Mouse (Mus musculus): ENCODE data around the gene Ndufv3. TPM values are rescaled to one million over a fixed set of nuclear protein-coding genes. Genes with fewer than 3 reads are reported as not detected.
"Not testable (repeated sequence)": the region's sequence is repeated elsewhere in the genome, so short reads cannot be mapped to it uniquely, and the experiment has no call there.

Gene Ndufv3
- total RNA-seq, 2 experiments from 2014 or later = 129 to 291 TPM

DNA sequence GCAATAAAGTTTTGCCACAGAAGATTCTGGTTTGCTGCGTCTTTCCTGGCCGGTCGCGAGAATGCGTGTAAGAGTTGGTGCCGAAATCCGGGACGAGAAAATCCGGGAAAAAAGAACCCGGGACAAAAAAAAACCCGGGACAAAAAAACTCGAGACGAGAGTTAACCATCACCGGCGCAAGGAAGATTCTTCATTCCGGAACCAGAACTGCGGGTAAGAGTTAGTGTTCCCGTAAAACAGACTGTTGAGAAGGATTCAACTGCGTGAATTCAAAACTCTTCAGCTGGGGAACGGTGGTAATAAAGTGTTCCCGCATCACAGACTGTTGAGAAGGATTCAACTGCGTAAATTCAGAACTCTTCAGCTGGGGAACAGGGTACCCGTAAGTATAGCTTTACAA lies 32.7 kb downstream of the Ndufv3 start:
- ATAC-seq (replicated peaks; ENCODE audit: poor library complexity) = not testable (repeated sequence)

DNA sequence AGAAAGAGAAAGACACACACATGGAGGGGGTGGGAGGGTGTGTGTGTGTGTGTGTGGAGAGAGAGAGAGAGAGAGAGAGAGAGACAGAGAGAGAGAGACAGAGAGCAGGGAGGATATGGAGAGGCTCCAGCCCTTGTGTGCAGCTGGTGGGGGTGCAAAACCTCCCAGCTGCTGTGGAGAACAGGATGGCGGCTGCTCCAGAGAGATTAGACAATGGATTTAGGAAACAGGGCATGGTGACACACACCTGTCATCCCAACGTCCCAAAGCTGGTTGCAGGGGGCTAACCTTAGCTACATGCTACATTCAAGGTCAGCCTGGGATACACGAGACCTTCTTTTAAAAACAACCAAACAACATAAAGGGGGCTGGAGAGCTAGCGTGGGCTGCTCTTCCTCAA lies 36.3 kb downstream of the Ndufv3 start:
- no peak for ATAC-seq (replicated peaks; ENCODE audit: poor library complexity)

DNA sequence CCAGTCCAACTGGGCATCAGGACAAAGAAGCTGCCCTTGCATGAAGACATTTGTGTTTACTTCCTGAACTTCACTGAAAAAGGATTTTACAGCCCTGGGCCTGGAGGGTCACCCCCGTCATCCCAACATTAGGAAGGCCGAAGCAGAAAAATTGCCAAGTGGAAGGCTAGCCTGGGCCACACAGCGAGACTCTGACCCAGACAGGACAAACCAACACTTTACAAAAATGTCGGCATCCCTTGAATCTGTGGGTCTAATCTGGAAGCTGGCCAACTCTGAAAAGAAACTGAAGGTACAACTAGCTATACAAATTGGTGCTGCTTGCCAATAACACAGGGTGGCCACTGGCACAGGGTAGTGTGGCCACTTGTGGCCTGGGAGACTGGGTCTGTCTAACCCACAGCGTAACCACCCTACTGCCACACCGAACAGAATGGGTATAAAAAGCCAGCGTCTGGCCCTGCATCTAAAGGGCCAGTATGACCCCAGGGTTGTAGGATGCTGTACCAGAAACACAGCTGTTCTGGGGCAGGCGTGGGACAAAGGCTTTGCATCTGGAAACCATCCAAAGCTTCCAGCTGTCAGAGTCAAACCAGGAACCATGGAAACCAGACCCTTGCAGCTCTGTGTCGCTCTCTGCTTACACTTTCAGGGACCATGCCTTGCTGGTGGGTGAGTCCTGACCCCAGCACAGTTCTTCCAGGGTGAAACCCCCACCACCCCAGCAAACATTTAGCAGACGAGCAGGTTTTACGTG lies 37.4 kb downstream of the Ndufv3 start:
- no peak for ATAC-seq (replicated peaks; ENCODE audit: poor library complexity)

DNA sequence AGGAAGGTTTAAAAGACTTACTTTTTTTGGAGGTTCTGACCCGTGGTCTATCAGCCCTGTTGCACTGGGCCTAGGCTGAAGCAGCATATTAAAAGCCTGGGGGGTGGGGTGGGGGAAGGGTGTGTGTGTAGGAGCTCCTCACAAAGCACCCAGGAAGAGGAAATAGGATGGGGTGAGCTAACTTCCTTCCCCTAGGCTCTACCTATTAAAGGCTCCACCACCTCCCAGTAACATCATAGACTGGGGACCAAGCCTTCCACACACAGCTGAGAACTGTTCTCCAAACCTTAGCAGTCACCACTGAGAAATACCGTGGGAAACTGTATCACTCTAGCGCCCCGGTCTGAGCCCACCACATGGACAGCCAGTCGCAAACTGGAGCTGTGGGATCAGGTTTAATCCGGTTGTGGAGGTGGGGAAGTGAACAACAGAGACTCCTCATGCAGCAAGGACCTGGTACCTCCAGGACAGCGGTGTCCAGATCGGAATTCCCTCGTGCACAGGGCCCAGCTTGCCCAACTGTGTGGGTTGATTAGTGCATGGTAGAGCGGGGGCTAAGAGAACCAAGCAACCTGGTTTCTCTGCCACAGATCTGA lies 38.1 kb downstream of the Ndufv3 start:
- ATAC-seq (replicated peaks; ENCODE audit: poor library complexity) = no peak

DNA sequence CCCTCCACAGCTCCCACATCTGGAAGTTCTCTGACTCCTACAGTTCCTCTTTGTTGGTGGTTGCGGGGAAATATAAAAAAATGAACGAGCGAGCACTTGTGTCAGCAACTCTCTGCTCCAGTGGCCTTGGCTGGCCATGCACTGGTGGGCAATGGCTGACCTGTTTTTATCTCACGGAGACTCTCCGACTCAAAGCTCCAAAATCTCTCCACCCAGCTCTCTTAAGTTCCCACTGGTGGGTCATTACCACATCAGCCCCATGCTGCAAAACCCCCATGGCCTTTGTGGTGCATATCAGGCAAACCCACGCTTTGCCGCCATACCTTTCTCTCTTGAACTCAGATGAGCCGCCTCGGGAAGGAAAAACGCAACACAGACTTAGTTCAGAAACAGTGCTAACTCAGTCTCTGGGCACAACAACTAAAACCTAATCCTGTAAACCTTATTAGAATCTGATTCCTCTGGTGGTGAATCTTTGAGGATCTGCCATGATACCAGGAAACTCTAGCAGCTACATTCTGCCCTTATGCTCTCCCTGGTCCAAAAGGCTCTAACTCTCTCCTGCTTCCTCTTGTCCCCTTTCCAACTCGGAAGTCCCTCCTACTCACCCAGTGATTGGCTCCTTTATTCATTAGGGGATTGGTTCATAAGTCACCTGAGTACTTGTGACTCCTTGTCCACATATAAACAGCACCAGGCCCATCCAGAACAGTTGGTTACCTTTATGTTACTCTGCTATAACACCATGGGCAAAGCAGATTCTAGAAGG lies 39.3 kb downstream of the Ndufv3 start:
- peak; percentile 37; the same call in 1 of the 2 replicates for ATAC-seq (replicated peaks; ENCODE audit: poor library complexity)

DNA sequence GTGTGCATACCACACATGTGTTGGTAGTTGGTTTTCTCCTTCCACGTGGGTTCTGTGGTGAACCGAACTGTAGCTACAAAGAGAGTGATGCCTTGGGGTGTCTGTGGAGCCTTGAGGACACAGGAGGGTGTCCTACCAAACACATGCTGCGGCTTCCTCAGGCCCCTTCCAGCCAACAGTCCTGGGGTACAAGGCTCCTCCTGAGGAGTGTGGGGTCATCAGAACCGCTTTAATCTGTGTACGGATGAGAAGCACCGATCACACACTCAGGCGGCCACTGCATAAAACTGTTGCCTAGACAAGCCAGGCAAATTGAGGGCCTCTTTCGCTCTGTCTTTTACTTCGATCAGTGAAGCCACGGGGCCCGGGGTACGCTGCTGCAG lies 43.7 kb downstream of the Ndufv3 start:
- ATAC-seq (replicated peaks; ENCODE audit: poor library complexity) = no peak

DNA sequence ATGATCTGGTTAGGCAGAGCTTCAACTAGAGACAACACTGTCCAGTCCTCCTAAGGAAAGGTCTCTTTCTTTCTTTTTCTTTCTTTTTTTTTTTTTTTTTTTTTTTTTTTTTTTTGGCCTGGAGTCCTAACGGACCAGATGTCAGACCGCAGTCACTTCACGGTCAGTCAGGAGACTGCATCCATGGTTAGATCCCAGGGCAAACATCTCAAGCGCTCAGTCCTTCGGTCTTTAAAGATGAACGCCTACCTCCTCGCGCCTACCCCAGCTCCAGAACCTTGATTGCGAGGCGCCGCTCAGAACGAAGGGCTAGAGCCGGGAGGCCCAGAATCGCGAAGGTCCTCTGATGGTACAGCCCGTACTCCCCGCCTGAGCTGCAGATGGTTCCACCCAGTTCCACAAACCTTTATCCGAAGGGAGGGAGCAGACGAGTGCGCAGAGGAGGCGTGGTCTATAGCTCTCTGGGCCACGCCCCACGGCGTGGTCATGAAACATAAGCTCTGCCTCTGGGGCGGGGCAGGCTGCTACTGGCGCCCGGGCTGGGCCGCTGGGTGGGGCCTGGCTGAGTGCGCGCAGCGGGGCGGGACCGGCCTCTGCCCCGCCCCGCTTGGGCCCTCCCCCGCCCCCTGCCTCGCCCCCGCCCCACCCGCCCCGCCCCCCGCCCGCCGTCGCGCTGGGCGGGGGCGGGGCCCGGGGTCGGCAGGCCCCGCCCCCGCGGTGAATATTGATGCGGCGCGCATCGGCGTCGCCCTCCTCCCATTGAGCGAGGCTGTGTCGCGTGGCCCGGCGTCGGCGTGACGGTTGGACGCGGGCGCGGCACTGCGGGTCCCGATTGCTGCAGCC lies 44.3 kb downstream of the Ndufv3 start, which contains the start of gene Pknox1:
Gene Pknox1, plus strand, starts transcription at position 720 of the 843 bp plus-strand sequence.
- peak; percentile 91 for ATAC-seq (replicated peaks; ENCODE audit: poor library complexity)

DNA sequence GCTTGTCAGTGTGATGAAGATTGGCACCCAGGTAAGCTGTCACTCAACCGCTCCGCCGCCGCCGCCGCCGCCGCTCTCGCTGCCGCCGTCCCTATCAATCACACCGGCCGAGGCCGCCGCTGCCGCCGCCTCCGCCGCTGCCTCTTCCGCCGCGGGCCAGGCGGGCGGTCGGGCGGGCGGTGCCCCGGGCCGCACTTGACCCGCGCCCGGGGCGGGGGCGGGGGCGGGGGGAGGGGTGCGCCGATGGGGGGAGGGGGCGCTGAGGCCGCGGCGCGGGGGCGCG lies 44.9 kb downstream of the Ndufv3 start:
- ATAC-seq (replicated peaks; ENCODE audit: poor library complexity) = no peak

DNA sequence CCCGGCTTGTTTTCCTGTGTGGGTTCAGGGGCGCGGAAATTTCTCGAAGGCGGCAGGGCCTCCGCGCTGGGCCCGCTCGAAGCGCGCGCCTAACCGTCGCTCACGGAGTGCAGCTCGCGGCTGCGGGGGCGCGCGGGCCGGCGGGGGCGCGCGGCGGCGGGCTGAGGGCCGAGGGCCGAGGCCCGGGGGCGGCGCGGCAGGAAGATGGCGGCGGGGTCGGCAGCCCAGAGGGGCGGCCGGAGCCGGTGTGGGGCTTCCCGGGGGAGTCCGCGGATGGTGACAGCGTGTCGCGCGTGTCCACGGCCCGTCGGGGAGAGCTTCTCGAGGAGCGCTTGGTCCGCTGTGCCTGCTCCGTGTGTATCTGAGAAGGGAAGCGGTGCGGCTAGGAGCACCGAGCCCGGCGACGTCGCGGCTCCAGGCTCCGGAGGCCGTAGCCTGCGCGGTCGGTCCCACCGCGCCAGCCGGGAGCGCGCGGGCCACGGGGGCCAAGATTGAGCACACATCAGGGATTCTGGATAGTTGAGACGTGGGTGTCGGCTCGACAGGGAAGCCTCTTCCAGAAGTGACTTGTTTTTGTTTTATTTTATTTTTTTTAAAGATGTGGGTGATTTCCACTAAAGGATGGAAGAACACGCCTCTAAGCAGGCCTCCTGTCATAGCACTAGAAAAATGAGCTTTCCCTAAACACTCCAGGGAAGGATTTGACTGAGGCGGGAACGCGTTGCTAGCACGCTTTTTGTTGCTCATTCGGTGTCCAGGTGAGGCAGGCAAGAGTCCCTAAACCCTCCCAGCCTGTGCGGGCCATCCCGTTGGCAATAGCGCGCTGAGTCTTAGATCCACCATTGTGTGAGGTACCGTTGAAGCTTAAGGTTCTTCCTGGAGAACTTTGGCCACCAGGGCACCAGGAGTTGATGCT lies 45.5 kb downstream of the Ndufv3 start:
- ATAC-seq (replicated peaks; ENCODE audit: poor library complexity) = no peak

DNA sequence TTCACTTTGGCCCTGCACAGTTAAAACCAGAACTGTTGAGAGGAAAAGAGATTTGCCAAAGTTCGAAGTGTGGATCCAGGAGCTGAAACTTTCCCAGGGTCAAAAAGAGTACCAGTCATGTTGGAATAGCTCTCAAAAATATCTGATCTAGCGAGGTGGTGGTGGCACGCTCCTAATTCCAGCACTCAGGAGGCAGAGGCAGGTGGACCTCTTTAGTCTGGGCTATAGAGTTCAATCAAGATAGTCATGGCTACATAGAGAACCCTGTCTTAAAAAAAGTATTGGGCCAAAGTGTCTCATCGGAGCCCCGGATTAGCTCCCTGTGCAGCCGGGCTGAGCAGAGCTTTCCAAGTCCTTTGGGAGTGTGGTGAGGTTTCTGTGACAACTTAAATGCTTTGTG lies 46.4 kb downstream of the Ndufv3 start:
- no peak for ATAC-seq (replicated peaks; ENCODE audit: poor library complexity)

DNA sequence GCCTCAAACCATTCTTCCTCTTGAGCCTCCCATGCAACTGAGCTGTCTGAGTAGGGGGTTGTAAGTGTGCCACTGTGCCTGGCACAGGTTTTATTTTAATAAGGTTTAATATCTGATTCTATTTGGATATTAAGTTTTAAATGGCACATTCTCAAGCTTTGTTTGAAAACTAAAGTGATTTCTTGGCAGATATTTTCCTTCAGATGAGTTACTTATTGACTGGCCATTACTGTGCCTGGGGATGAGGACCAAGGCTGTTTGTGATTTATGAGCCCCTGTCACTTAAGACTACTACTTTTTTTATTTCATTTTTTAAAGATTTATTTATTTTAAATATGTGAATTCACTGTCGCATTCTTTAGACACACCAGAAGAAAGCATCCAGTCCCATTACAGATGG lies 49.8 kb downstream of the Ndufv3 start:
- no peak for ATAC-seq (replicated peaks; ENCODE audit: poor library complexity)

DNA sequence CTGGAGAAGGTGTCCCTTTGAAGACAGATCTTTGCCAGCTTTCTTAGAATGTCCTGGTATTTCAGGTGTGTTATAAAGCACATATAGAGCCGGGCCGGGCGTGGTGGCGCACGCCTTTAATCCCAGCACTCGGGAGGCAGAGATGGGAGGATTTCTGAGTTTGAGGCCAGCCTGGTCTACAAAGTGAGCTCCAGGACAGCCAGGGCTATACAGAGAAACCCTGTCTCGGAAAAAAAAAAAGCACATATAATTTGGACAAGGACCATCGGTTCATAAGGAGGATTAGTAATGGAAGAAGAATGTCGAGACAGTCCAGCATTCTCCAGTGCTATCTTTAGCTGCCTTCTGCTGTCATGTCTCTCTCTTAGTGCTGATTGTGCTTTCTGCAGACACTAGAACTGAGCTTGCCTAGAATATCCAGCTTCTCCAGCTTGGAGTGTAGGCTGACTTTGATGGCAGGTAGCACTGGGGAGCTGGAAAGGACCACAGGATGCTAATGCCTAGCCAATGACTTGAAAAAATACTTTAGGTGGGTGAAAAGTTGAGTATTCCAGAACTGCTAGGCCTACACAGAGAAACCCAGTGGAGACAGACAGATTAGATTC lies 50.5 kb downstream of the Ndufv3 start:
- no peak for ATAC-seq (replicated peaks; ENCODE audit: poor library complexity)

DNA sequence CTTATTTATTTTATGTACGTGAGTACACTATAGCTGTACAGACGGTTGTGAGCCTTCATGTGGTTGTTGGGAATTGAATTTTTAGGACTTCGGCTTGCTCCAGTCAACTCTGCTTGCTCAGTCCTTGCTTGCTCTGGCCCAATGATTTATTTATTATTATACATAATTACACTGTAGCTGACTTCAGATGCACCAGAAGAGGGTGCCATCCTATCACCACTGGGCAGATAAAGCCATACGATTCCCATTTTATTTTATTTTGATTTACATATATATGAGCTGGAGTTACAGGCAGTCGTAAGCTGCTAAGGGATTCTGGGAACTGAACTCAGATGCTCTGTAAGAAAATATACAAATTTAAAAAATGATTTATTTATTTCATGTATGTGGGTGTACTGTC lies 51.8 kb downstream of the Ndufv3 start:
- no peak for ATAC-seq (replicated peaks; ENCODE audit: poor library complexity)

DNA sequence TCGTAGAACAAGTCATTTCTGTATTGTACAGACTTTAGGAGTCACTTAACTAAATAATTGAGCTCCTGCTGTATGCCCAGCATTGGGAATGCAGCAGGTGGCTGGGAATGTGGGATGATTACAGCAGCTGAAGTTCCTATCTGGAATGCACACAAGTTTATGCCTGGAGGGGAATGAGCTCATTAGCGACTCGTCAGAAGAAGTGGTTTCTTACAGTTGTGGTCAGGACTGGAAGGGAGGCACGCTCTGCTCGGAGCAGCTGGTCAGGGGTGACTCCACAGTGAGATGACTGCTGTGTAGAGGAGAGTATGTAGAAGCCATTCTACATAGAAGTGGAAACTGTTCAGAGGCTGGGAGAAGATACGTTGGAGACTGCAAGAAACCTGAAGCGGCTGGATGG lies 54.7 kb downstream of the Ndufv3 start:
- ATAC-seq (replicated peaks; ENCODE audit: poor library complexity) = 0 out of 2 replicates have a peak, but pooled peaks have one; percentile 26

DNA sequence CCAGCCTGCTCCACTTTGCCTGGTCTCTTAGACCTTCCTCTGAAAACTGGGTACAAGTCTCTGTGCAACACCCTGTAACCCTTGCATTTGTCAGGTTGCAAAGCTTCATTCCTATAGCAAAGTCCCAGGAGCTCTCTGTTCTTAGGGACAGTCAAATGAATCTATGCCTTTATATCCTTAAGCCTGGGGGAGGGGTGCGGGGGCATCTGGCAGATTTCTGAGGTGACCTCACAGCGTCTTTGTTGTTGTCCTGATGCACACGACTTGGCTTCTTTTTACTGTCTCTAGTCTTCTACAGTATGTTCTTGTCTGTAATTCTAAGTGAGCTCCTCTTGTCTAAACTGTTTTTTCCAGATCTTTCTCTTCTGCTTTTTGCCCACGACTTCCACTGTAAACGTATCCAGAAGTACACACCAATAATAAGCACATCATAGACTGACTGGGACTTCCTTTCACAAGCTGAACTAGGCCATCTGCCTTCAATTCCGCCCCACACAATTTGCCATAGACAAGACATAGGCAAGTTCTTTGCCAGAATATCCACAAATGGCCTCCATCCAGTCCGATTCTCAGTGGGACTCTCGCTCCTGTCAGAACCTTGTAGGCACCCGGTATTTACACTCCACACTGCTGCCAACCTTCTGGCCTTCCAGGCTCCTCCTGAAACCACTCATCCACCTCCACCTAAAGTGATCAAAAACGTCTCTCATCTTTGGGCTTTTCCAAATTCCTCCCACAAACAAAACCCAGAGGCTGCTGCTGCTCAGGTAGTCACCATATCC lies 56.7 kb downstream of the Ndufv3 start:
- ATAC-seq (replicated peaks; ENCODE audit: poor library complexity) = no peak

DNA sequence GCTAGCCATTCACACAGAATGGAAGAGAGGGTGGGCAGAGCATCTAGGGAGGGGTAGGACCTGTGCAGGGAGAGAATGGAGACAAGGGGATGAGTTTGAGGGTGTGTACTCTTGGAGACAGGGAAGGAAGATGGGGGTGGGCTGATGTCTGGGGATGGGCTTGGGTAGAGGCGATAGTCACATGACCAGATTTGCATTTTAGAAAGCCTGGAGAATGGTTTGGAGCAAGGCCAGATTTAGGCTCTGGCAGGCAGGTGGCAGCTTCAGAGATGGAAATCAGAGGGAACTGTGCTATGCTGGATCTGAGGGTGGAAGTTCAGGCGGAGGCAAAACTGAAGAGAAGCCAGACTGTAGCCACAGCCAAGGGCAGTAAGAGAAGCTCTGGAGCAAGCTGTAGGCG lies 60.4 kb downstream of the Ndufv3 start:
- ATAC-seq (replicated peaks; ENCODE audit: poor library complexity) = no peak
